Mouse (Mus musculus): ENCODE measurements at regions not wholly inside any gene's neighbourhood (a gene's known extent, or its start where the extent isn't known, plus 50 kb on each side); places are given as distances from the start of the nearest gene placed in this dataset.

GRCm38 (mm10) chr3:16369629-16370028, 363.4 kb upstream of the Gm5150 start:
- Histone ChIP-seq H3K4me3 (no peak overlapping the region), H3K27ac (no peak overlapping the region)
- TF ChIP-seq CTCF (conservative IDR thresholded peaks at IDR 0.05), result no peak
- no peak for DNase-seq (ENCODE audit: low spot score in 2 of 2)

DNA sequence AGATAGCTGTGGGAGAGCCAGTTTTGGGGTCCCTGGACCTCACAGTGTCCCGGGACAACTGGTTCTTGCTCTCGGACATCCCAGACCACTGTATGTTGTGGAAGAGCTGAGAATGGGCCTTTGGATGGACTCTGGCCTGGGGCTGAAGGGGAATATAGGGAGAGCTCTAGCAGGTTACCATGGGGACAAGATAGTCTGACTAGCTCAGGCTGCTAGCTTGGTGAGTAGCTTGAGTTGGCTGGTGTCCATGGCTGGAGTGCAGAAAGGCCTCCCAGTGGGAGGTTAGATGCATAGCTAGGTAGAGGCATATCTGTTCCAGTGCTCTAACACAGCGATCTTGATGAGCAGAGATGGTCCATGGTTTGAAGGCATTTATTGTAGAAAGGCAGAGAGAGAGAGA, 356.9 kb upstream of the Gm5150 start:
- no peak overlapping the region for H3K27ac ChIP-seq
- H3K4me3 ChIP-seq, result no peak overlapping the region
- no peak for TF ChIP-seq CTCF (conservative IDR thresholded peaks at IDR 0.05)
- DNase-seq (ENCODE audit: low spot score in 2 of 2), result no peak

DNA sequence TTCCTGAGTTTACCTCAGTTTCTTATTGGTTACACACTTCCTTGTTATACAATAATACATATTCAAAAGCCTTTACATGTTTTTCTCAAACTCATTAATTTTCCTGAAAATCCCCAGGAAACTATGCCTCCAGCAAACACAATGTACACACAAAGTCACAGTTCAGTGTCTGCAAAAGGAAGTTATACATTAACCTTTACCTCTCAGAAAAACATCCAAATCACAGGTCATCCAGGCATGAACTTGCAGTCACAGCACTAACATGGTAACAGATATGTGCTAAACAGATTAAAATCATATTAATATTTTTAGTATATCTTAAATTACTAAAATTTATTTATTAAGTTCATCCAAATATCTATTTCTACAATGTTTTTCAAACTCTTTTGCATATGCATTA, 352.8 kb upstream of the Gm5150 start:
- no peak for TF ChIP-seq CTCF (conservative IDR thresholded peaks at IDR 0.05)
- Histone ChIP-seq H3K27ac (no peak overlapping the region), H3K4me3 (no peak overlapping the region)
- DNase-seq (ENCODE audit: low spot score in 2 of 2), result no peak

GRCm38 (mm10) chr3:16330750-16331149, 324.5 kb upstream of the Gm5150 start:
- no peak for TF ChIP-seq CTCF (conservative IDR thresholded peaks at IDR 0.05)
- Histone ChIP-seq H3K4me3 (no peak overlapping the region), H3K27ac (no peak overlapping the region)
- no peak for DNase-seq (ENCODE audit: low spot score in 2 of 2)

GRCm38 (mm10) chr3:16310834-16311233, 304.6 kb upstream of the Gm5150 start:
- TF ChIP-seq CTCF (conservative IDR thresholded peaks at IDR 0.05), result peak; percentile 76
- no peak for DNase-seq (ENCODE audit: low spot score in 2 of 2)
- H3K27ac ChIP-seq, result no peak overlapping the region
- no peak overlapping the region for H3K4me3 ChIP-seq

GRCm38 (mm10) chr3:16277407-16277806, 271.2 kb upstream of the Gm5150 start:
- Histone ChIP-seq H3K27ac (no peak overlapping the region), H3K4me3 (no peak overlapping the region)
- no peak for TF ChIP-seq CTCF (conservative IDR thresholded peaks at IDR 0.05)
- no peak for DNase-seq (ENCODE audit: low spot score in 2 of 2)
